Mouse (Mus musculus) bone marrow macrophage, adult 2 months (primary cell): ENCODE data around the gene Car4.

Experiments used
- CTCF ChIP-seq: IDR thresholded peaks from 2 replicates; pipeline ENCODE4 v1.5.1; 2012; ENCODE audit warnings: low read depth, mild to moderate bottlenecking, low read length, moderate library complexity
- POLR2A ChIP-seq: IDR thresholded peaks from 2 replicates; pipeline ENCODE4 v1.6.1; 2012; ENCODE audit warnings: mild to moderate bottlenecking, low read depth, low read length, borderline replicate concordance

DNA sequence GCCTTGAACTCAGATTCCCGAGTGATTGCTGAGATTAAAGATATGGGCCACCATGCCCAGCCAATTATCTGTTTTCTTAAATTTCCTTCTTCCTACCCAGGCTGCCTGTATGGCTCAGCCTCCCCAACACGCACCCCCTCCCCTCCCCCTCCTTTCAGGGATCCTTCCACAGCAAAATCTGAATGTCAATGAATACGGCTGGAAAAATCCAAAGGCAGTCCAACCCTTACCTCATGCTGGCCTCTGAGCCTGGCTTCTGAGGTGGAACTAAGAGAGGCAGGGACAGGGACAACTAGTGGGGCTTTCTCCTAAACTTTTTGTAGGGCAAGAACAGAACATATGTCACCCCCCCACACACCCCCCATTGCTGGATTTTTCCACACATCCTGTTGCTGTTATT, 9.5 kb upstream of the Car4 start:
- TF ChIP-seq POLR2A (no peak), CTCF (no peak)
